Mouse (Mus musculus) hindbrain, embryonic 16.5 days (tissue): Measurements from ENCODE around the gene Kcnt2. TPM values are rescaled to one million over a fixed set of nuclear protein-coding genes. Genes with fewer than 3 reads are reported as not detected.

Experiments
- ATAC-seq: fragments of 200-750 bp; cut with Nextera tagmentation; 2 replicates; pipeline ENCODE4 v1.8.0; 2017; ENCODE audit warnings: moderate TSS enrichment, moderate library complexity
- H3K27ac ChIP-seq: fragments of 300-500 bp; sonication (generic); 2 replicates; pipeline ENCODE4 v1.5.1; 2014; ENCODE audit warnings: low read depth, mild to moderate bottlenecking, control low read depth, low read length, moderate library complexity
- H3K27me3 ChIP-seq: fragments of 300-500 bp; sonication (generic); replicated peaks from 2 replicates; pipeline ENCODE4 v1.6.1; 2014; ENCODE audit warnings: low read length; ENCODE audit not compliant: control insufficient read depth, insufficient read depth
- H3K36me3 ChIP-seq: fragments of 300-500 bp; sonication (generic); 2 replicates; pipeline ENCODE4 v1.6.1; 2014; ENCODE audit warnings: mild to moderate bottlenecking, low read length, moderate library complexity, mixed read lengths; ENCODE audit not compliant: control insufficient read depth, insufficient read depth
- H3K4me1 ChIP-seq: fragments of 300-500 bp; sonication (generic); 2 replicates; pipeline ENCODE4 v1.6.1; 2014; ENCODE audit warnings: low read depth, low read length; ENCODE audit not compliant: control insufficient read depth, insufficient read depth
- H3K4me2 ChIP-seq: fragments of 300-500 bp; sonication (generic); 2 replicates; pipeline ENCODE4 v1.6.1; 2014; ENCODE audit warnings: mild to moderate bottlenecking, low read length, control low read depth, moderate library complexity
- H3K4me3 ChIP-seq: fragments of 300-500 bp; sonication (generic); 2 replicates; pipeline ENCODE4 v1.5.1; 2014; ENCODE audit warnings: mild to moderate bottlenecking, low read length, control low read depth, moderate library complexity
- H3K9ac ChIP-seq: fragments of 300-500 bp; sonication (generic); 2 replicates; pipeline ENCODE4 v1.6.1; 2014; ENCODE audit warnings: low read depth, mild to moderate bottlenecking, control low read depth, low read length, moderate library complexity
- H3K9me3 ChIP-seq: fragments of 300-500 bp; sonication (generic); 2 replicates; pipeline ENCODE4 v1.6.1; 2014; ENCODE audit warnings: mild to moderate bottlenecking, low read length, moderate library complexity; ENCODE audit not compliant: control insufficient read depth
- WGBS: fragments of 180-500 bp; shearing (Covaris S2); extraction: QIAGEN DNeasy Blood & Tissue Kit; methylation state at CpG from one replicate; pipeline ENCODE4 v1.1.7; 2014; 5-methylcytosine and 5-hydroxymethylcytosine counted together
- polyA plus RNA-seq: library from polyadenylated mRNA; unstranded; fragments of >200 nt; fragmentation: Nextera tagmentation; extraction: Ambion mirVana; gene quantifications from 2 replicates; pipeline ENCODE4 v1.2.1, GENCODE M21; 2015

Kcnt2 gene
- polyA plus RNA-seq, 1 experiment from 2014 or later = 3.1 TPM

- H3K4me2 ChIP-seq = no peak overlapping the region
- H3K36me3 ChIP-seq = no peaks in the 10 kb centered on the region
- H3K9me3 ChIP-seq = no peaks in the 10 kb centered on the region
- no peaks in the 10 kb centered on the region for H3K27me3 ChIP-seq
- WGBS = 87% methylated on average over 3 of the region's 3 CpGs
- no peaks in the 10 kb centered on the region for H3K4me1 ChIP-seq
- H3K4me3 ChIP-seq = no peak overlapping the region
- H3K9ac ChIP-seq = no peak overlapping the region
- H3K27ac ChIP-seq = no peak overlapping the region
- no peak for ATAC-seq
These were observed 27.7 kb downstream of the Kcnt2 start for GRCm38 (mm10) chr1:140273624-140274023.

- Histone ChIP-seq H3K36me3 (no peaks in the 10 kb centered on the region), H3K27me3 (no peaks in the 10 kb centered on the region), H3K27ac (no peak overlapping the region), H3K4me3 (no peak overlapping the region), H3K4me1 (no peaks in the 10 kb centered on the region), H3K4me2 (no peak overlapping the region), H3K9ac (no peak overlapping the region), H3K9me3 (no peaks in the 10 kb centered on the region)
- ATAC-seq = no peak
These were observed 29.9 kb downstream of the Kcnt2 start for GRCm38 (mm10) chr1:140275813-140276212.

GRCm38 (mm10) chr1:140293140-140293539 is 47.2 kb downstream of the Kcnt2 start:
- Histone ChIP-seq H3K27me3 (no peaks in the 10 kb centered on the region), H3K4me2 (no peak overlapping the region), H3K36me3 (no peaks in the 10 kb centered on the region), H3K27ac (no peak overlapping the region), H3K4me1 (no peaks in the 10 kb centered on the region), H3K4me3 (no peak overlapping the region), H3K9ac (no peak overlapping the region), H3K9me3 (no peaks in the 10 kb centered on the region)
- no peak for ATAC-seq
- WGBS = 35% methylated on average over 3 of the region's 3 CpGs

GRCm38 (mm10) chr1:140295482-140295881 is 49.5 kb downstream of the Kcnt2 start:
- no peak overlapping the region for H3K9ac ChIP-seq
- no peaks in the 10 kb centered on the region for H3K36me3 ChIP-seq
- no peak for ATAC-seq
- H3K4me1 ChIP-seq = no peaks in the 10 kb centered on the region
- H3K9me3 ChIP-seq = no peaks in the 10 kb centered on the region
- H3K27me3 ChIP-seq = no peaks in the 10 kb centered on the region
- no peak overlapping the region for H3K4me3 ChIP-seq
- no peak overlapping the region for H3K4me2 ChIP-seq
- H3K27ac ChIP-seq = no peak overlapping the region

GRCm38 (mm10) chr1:140304244-140304643 is 58.3 kb downstream of the Kcnt2 start:
- H3K4me1 ChIP-seq = no peaks in the 10 kb centered on the region
- no peaks in the 10 kb centered on the region for H3K27me3 ChIP-seq
- WGBS = 94% methylated on average over 1 of the region's 1 CpGs
- H3K9me3 ChIP-seq = peaks cover 9% of the 10 kb centered on the region; the same call in 1 of the 2 replicates
- H3K36me3 ChIP-seq = no peaks in the 10 kb centered on the region
- no peak overlapping the region for H3K4me2 ChIP-seq
- no peak overlapping the region for H3K27ac ChIP-seq
- H3K9ac ChIP-seq = no peak overlapping the region
- H3K4me3 ChIP-seq = no peak overlapping the region
- no peak for ATAC-seq

- no peak overlapping the region for H3K27ac ChIP-seq
- no peaks in the 10 kb centered on the region for H3K36me3 ChIP-seq
- H3K4me3 ChIP-seq = no peak overlapping the region
- H3K27me3 ChIP-seq = no peaks in the 10 kb centered on the region
- no peak overlapping the region for H3K9ac ChIP-seq
- ATAC-seq = no peak
- peaks cover 9% of the 10 kb centered on the region; the same call in 1 of the 2 replicates for H3K9me3 ChIP-seq
- no peak overlapping the region for H3K4me2 ChIP-seq
- no peaks in the 10 kb centered on the region for H3K4me1 ChIP-seq
These were observed 59.4 kb downstream of the Kcnt2 start for GRCm38 (mm10) chr1:140305344-140305743.

- H3K9ac ChIP-seq = no peak overlapping the region
- 93% methylated on average over 2 of the region's 2 CpGs for WGBS
- ATAC-seq = no peak
- no peak overlapping the region for H3K4me2 ChIP-seq
- H3K36me3 ChIP-seq = no peaks in the 10 kb centered on the region
- H3K27me3 ChIP-seq = no peaks in the 10 kb centered on the region
- H3K9me3 ChIP-seq = peaks cover 9% of the 10 kb centered on the region; the same call in 1 of the 2 replicates
- no peak overlapping the region for H3K27ac ChIP-seq
- H3K4me3 ChIP-seq = no peak overlapping the region
- no peaks in the 10 kb centered on the region for H3K4me1 ChIP-seq
These were observed 60.4 kb downstream of the Kcnt2 start for GRCm38 (mm10) chr1:140306339-140306738.

GRCm38 (mm10) chr1:140310739-140311138 is 64.8 kb downstream of the Kcnt2 start:
- Histone ChIP-seq H3K27ac (no peak overlapping the region), H3K36me3 (no peaks in the 10 kb centered on the region), H3K27me3 (no peaks in the 10 kb centered on the region), H3K4me2 (no peak overlapping the region), H3K4me3 (no peak overlapping the region), H3K4me1 (no peaks in the 10 kb centered on the region), H3K9me3 (no peaks in the 10 kb centered on the region), H3K9ac (no peak overlapping the region)
- ATAC-seq = no peak
- 89% methylated on average over 2 of the region's 2 CpGs for WGBS

GRCm38 (mm10) chr1:140325088-140325487 is 79.1 kb downstream of the Kcnt2 start:
- 87% methylated on average over 3 of the region's 3 CpGs for WGBS
- ATAC-seq = no peak

GRCm38 (mm10) chr1:140326709-140327108 is 80.8 kb downstream of the Kcnt2 start:
- Histone ChIP-seq H3K9me3 (no peaks in the 10 kb centered on the region), H3K4me1 (no peaks in the 10 kb centered on the region), H3K4me3 (no peak overlapping the region), H3K4me2 (no peak overlapping the region), H3K27ac (no peak overlapping the region), H3K27me3 (no peaks in the 10 kb centered on the region), H3K9ac (no peak overlapping the region), H3K36me3 (no peaks in the 10 kb centered on the region)
- WGBS = 90% methylated on average over 3 of the region's 3 CpGs
- no peak for ATAC-seq

More at GRCm38 (mm10) chr1:140325088-140325487, 79.1 kb downstream of the Kcnt2 start:
- Histone ChIP-seq H3K4me3 (no peak overlapping the region), H3K27me3 (no peaks in the 10 kb centered on the region), H3K9me3 (no peaks in the 10 kb centered on the region), H3K9ac (no peak overlapping the region), H3K27ac (no peak overlapping the region), H3K4me2 (no peak overlapping the region), H3K4me1 (no peaks in the 10 kb centered on the region), H3K36me3 (no peaks in the 10 kb centered on the region)
